Mouse (Mus musculus) G1E (cell line): ENCODE measurements around the gene Gm20219.

ENCODE experiments used
- CTCF ChIP-seq: IDR thresholded peaks from 2 replicates; pipeline ENCODE4 v1.5.1; 2012; ENCODE audit warnings: low read depth, low read length, inconsistent platforms, mixed read lengths
- GATA1 ChIP-seq: IDR thresholded peaks from 2 replicates; pipeline ENCODE4 v1.6.1; 2012; ENCODE audit warnings: borderline replicate concordance, low read length, inconsistent platforms, mixed read lengths
- POLR2AphosphoS5 ChIP-seq: IDR thresholded peaks from 2 replicates; pipeline ENCODE4 v1.6.1; 2012; ENCODE audit warnings: low read depth, low read length, inconsistent platforms; ENCODE audit not compliant: insufficient replicate concordance
- TAL1 ChIP-seq: conservative IDR thresholded peaks from 2 replicates; pipeline ENCODE4 v1.6.1; 2012; ENCODE audit warnings: low read depth, low read length, inconsistent platforms, mixed read lengths

- TF ChIP-seq CTCF (no peak), GATA1 (no peak), TAL1 (no peak), POLR2AphosphoS5 (no peak)
Measured at GRCm38 (mm10) chr17:56537912-56538311, 16.3 kb downstream of the Gm20219 start.
